Mouse (Mus musculus) forebrain, embryonic 10.5 days (tissue): Measurements from ENCODE around the gene Mcub. TPM values are rescaled to one million over a fixed set of nuclear protein-coding genes. Genes with fewer than 3 reads are reported as not detected.

ENCODE experiments used
- DNase-seq: peaks from one replicate; pipeline ENCODE4 v3.0.0-alpha.2; 2017; ENCODE audit warnings: low spot score; ENCODE audit errors: extremely low spot score
- H3K27ac ChIP-seq: fragments of 300-500 bp; sonication (generic); 2 replicates; pipeline ENCODE4 v1.5.1; 2016; ENCODE audit warnings: mild to moderate bottlenecking
- H3K27me3 ChIP-seq: fragments of 300-500 bp; sonication (generic); 2 replicates; pipeline ENCODE4 v1.6.1; 2016; ENCODE audit warnings: mild to moderate bottlenecking; ENCODE audit not compliant: poor library complexity, severe bottlenecking
- H3K36me3 ChIP-seq: fragments of 300-500 bp; sonication (generic); replicated peaks from 2 replicates; pipeline ENCODE4 v1.6.1; 2016; ENCODE audit warnings: mild to moderate bottlenecking, moderate library complexity
- H3K4me1 ChIP-seq: fragments of 300-500 bp; sonication (generic); 2 replicates; pipeline ENCODE4 v1.6.1; 2016
- H3K4me3 ChIP-seq: fragments of 300-500 bp; sonication (generic); 2 replicates; pipeline ENCODE4 v1.5.1; 2016; ENCODE audit warnings: mild to moderate bottlenecking, moderate library complexity
- H3K9me3 ChIP-seq: fragments of 300-500 bp; sonication (generic); 2 replicates; pipeline ENCODE4 v1.6.1; 2016; ENCODE audit warnings: mild to moderate bottlenecking, moderate library complexity
- WGBS: fragments of 180-500 bp; shearing (Covaris S2); methylation state at CpG from one replicate; pipeline ENCODE4 v1.1.7; 2016; 5-methylcytosine and 5-hydroxymethylcytosine counted together
- polyA plus RNA-seq: library from polyadenylated mRNA; unstranded; fragments of >200 nt; fragmentation: Nextera tagmentation; extraction: Ambion mirVana; gene quantifications from 2 replicates; pipeline ENCODE4 v1.2.1, GENCODE M21; 2016

Mcub gene
- 1.4 and 1.6 TPM in 2 replicates for polyA plus RNA-seq

- H3K27ac ChIP-seq, result peak within 1 kb of the TSS; percentile 49; the same call in 1 of the 2 replicates
- H3K9me3 ChIP-seq, result no peaks in the 10 kb centered on the region
- H3K36me3 ChIP-seq, result no peaks in the 10 kb centered on the region
- H3K27me3 ChIP-seq, result peaks cover 62% of the 10 kb centered on the region
- under 1% methylated on average over 63 of the region's 63 CpGs for WGBS
- H3K4me1 ChIP-seq, result peaks cover 28% of the 10 kb centered on the region
- DNase-seq, result peak; percentile 39
- H3K4me3 ChIP-seq, result peak within 1 kb of the TSS; percentile 64
These were observed at the start of gene Mcub for GRCm38 (mm10) chr3:129969432-129970395. TSS of gene Mcub (minus strand) at chr3:129970206.

- H3K27me3 ChIP-seq, result no peaks in the 10 kb centered on the region
- 94% methylated on average over 2 of the region's 2 CpGs for WGBS
- H3K4me3 ChIP-seq, result no peak overlapping the region
- H3K9me3 ChIP-seq, result no peaks in the 10 kb centered on the region
- no peak overlapping the region for H3K27ac ChIP-seq
- H3K4me1 ChIP-seq, result no peaks in the 10 kb centered on the region
- peaks cover 73% of the 10 kb centered on the region for H3K36me3 ChIP-seq
- DNase-seq, result no peak
These were observed 42.9 kb upstream of the Mcub start for GRCm38 (mm10) chr3:130012943-130013342.

- Histone ChIP-seq H3K27ac (no peak overlapping the region), H3K9me3 (no peaks in the 10 kb centered on the region), H3K4me1 (no peaks in the 10 kb centered on the region), H3K36me3 (peaks cover 80% of the 10 kb centered on the region), H3K4me3 (no peak overlapping the region), H3K27me3 (no peaks in the 10 kb centered on the region)
- no peak for DNase-seq
- WGBS, result 85% methylated on average over 1 of the region's 1 CpGs
These were observed 41.2 kb upstream of the Mcub start for GRCm38 (mm10) chr3:130011236-130011635.

- Histone ChIP-seq H3K4me3 (no peak overlapping the region), H3K9me3 (no peaks in the 10 kb centered on the region), H3K27ac (no peak overlapping the region), H3K36me3 (peaks cover 91% of the 10 kb centered on the region), H3K4me1 (no peaks in the 10 kb centered on the region), H3K27me3 (no peaks in the 10 kb centered on the region)
- 95% methylated on average over 7 of the region's 7 CpGs for WGBS
- no peak for DNase-seq
These were observed 36.1 kb upstream of the Mcub start for GRCm38 (mm10) chr3:130006141-130006540.

- no peak for DNase-seq
- Histone ChIP-seq H3K36me3 (peaks cover 96% of the 10 kb centered on the region), H3K27ac (no peak overlapping the region), H3K4me1 (no peaks in the 10 kb centered on the region), H3K9me3 (no peaks in the 10 kb centered on the region), H3K27me3 (no peaks in the 10 kb centered on the region), H3K4me3 (no peak overlapping the region)
- 96% methylated on average over 11 of the region's 11 CpGs for WGBS
These were observed 30.9 kb upstream of the Mcub start for GRCm38 (mm10) chr3:130000926-130001325.

GRCm38 (mm10) chr3:129998526-129998925 is 28.5 kb upstream of the Mcub start:
- no peaks in the 10 kb centered on the region for H3K27me3 ChIP-seq
- no peaks in the 10 kb centered on the region for H3K9me3 ChIP-seq
- peaks cover 97% of the 10 kb centered on the region for H3K36me3 ChIP-seq
- DNase-seq, result no peak
- H3K27ac ChIP-seq, result no peak overlapping the region
- H3K4me1 ChIP-seq, result no peaks in the 10 kb centered on the region
- H3K4me3 ChIP-seq, result no peak overlapping the region
- WGBS, result 95% methylated on average over 6 of the region's 6 CpGs

- H3K27me3 ChIP-seq, result no peaks in the 10 kb centered on the region
- no peak overlapping the region for H3K4me3 ChIP-seq
- DNase-seq, result no peak
- no peaks in the 10 kb centered on the region for H3K4me1 ChIP-seq
- H3K27ac ChIP-seq, result no peak overlapping the region
- peaks cover 97% of the 10 kb centered on the region for H3K36me3 ChIP-seq
- H3K9me3 ChIP-seq, result no peaks in the 10 kb centered on the region
- 93% methylated on average over 7 of the region's 7 CpGs for WGBS
These were observed 28.0 kb upstream of the Mcub start for GRCm38 (mm10) chr3:129998001-129998400.

- Histone ChIP-seq H3K9me3 (no peaks in the 10 kb centered on the region), H3K27me3 (no peaks in the 10 kb centered on the region), H3K4me1 (no peaks in the 10 kb centered on the region), H3K36me3 (peaks cover 97% of the 10 kb centered on the region), H3K4me3 (no peak overlapping the region), H3K27ac (no peak overlapping the region)
- no peak for DNase-seq
- WGBS, result 93% methylated on average over 3 of the region's 3 CpGs
These were observed 27.3 kb upstream of the Mcub start for GRCm38 (mm10) chr3:129997324-129997723.

GRCm38 (mm10) chr3:129987297-129987696 is 17.3 kb upstream of the Mcub start:
- WGBS, result 96% methylated on average over 13 of the region's 13 CpGs
- H3K4me3 ChIP-seq, result no peak overlapping the region
- H3K27me3 ChIP-seq, result no peaks in the 10 kb centered on the region
- no peaks in the 10 kb centered on the region for H3K9me3 ChIP-seq
- peaks cover 98% of the 10 kb centered on the region for H3K36me3 ChIP-seq
- H3K4me1 ChIP-seq, result peaks cover 2% of the 10 kb centered on the region; the same call in 1 of the 2 replicates
- no peak overlapping the region for H3K27ac ChIP-seq
- no peak for DNase-seq

GRCm38 (mm10) chr3:129985335-129985734 is 15.3 kb upstream of the Mcub start:
- H3K4me1 ChIP-seq, result peaks cover 3% of the 10 kb centered on the region; the same call in 1 of the 2 replicates
- WGBS, result 88% methylated on average over 4 of the region's 4 CpGs
- DNase-seq, result no peak
- no peak overlapping the region for H3K27ac ChIP-seq
- no peaks in the 10 kb centered on the region for H3K9me3 ChIP-seq
- H3K4me3 ChIP-seq, result no peak overlapping the region
- H3K27me3 ChIP-seq, result no peaks in the 10 kb centered on the region
- H3K36me3 ChIP-seq, result peaks cover 88% of the 10 kb centered on the region

- Histone ChIP-seq H3K4me3 (no peak overlapping the region), H3K4me1 (peaks cover 3% of the 10 kb centered on the region; the same call in 1 of the 2 replicates), H3K9me3 (no peaks in the 10 kb centered on the region), H3K27ac (no peak overlapping the region), H3K36me3 (peaks cover 83% of the 10 kb centered on the region), H3K27me3 (no peaks in the 10 kb centered on the region)
- WGBS, result 95% methylated on average over 5 of the region's 5 CpGs
- DNase-seq, result no peak
These were observed 14.8 kb upstream of the Mcub start for GRCm38 (mm10) chr3:129984797-129985196.

- Histone ChIP-seq H3K4me3 (no peak overlapping the region), H3K4me1 (peaks cover 3% of the 10 kb centered on the region; the same call in 1 of the 2 replicates), H3K36me3 (peaks cover 58% of the 10 kb centered on the region), H3K27me3 (no peaks in the 10 kb centered on the region), H3K27ac (no peak overlapping the region), H3K9me3 (no peaks in the 10 kb centered on the region)
- no peak for DNase-seq
- 81% methylated on average over 5 of the region's 5 CpGs for WGBS
These were observed 12.3 kb upstream of the Mcub start for GRCm38 (mm10) chr3:129982271-129982670.

- Histone ChIP-seq H3K36me3 (peaks cover 53% of the 10 kb centered on the region), H3K4me1 (peaks cover 3% of the 10 kb centered on the region; the same call in 1 of the 2 replicates), H3K27ac (no peak overlapping the region), H3K27me3 (no peaks in the 10 kb centered on the region), H3K9me3 (no peaks in the 10 kb centered on the region), H3K4me3 (no peak overlapping the region)
- WGBS, result 94% methylated on average over 11 of the region's 11 CpGs
- DNase-seq, result no peak
These were observed 11.8 kb upstream of the Mcub start for GRCm38 (mm10) chr3:129981756-129982155.
